Mouse (Mus musculus) liver, embryonic 12.5 days (tissue): ENCODE data around the gene Fetub. TPM values are rescaled to one million over a fixed set of nuclear protein-coding genes. Genes with fewer than 3 reads are reported as not detected.

Experiments
- polyA plus RNA-seq: library from polyadenylated mRNA; unstranded; fragments of >200 nt; fragmentation: Nextera tagmentation; extraction: Ambion mirVana; gene quantifications from 2 replicates; pipeline ENCODE4 v1.2.1, GENCODE M21; 2016

Gene Fetub
- polyA plus RNA-seq, 1 experiment from 2014 or later, result 0.35 TPM

Other genes with a start within 250 kb of the Fetub start
- gene Crygs, start 106.8 kb upstream of the Fetub start, polyA plus RNA-seq, result 0.19 and 0.25 TPM in 2 replicates
- gene Tbccd1, start 60.7 kb upstream of the Fetub start, polyA plus RNA-seq, result 31.1 and 33.3 TPM in 2 replicates
- gene Dnajb11, start 60.5 kb upstream of the Fetub start, polyA plus RNA-seq, result 95.2 and 97.9 TPM in 2 replicates
- gene Ahsg, start 27.1 kb upstream of the Fetub start, polyA plus RNA-seq, result 184 and 190 TPM in 2 replicates
- 0.10 and 0.13 TPM in 2 replicates for gene Hrg, start 32.7 kb downstream of the Fetub start, polyA plus RNA-seq
- 0.93 and 1.1 TPM in 2 replicates for gene Kng2, start 111.1 kb downstream of the Fetub start, polyA plus RNA-seq
- gene Kng1, start 139.5 kb downstream of the Fetub start, polyA plus RNA-seq, result 145 and 151 TPM in 2 replicates
- 99.9 and 102 TPM in 2 replicates for gene Eif4a2, start 189.1 kb downstream of the Fetub start, polyA plus RNA-seq
- gene Rfc4, start 209.4 kb downstream of the Fetub start, polyA plus RNA-seq, result 184 and 199 TPM in 2 replicates
- gene Adipoq, start 228.2 kb downstream of the Fetub start, polyA plus RNA-seq, result not detected in 2 replicates